Mouse (Mus musculus): ENCODE measurements at regions not wholly inside any gene's neighbourhood (a gene's known extent, or its start where the extent isn't known, plus 50 kb on each side); places are given as distances from the start of the nearest gene placed in this dataset.

DNA sequence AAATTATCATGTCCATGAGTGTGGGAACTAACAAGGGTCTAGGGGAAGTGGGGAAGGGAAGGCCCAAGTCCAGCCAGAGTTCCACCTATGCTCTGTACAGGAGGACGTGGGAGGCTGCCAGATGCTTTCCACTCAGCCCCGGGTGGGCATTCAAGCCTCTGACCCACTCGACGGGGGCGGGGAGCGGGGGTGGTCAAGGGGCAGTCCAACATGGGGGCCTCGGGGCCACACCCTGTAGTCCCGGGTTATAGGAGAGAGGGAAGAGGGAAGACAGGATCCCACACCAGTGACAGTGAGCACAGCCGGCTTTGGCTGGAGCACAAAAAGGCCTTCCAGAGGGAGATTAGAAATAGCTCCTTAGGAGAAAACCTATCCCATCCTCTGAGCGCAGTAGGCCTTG is 283.1 kb upstream of the Ddi1 start:
- no peak for DNase-seq

DNA sequence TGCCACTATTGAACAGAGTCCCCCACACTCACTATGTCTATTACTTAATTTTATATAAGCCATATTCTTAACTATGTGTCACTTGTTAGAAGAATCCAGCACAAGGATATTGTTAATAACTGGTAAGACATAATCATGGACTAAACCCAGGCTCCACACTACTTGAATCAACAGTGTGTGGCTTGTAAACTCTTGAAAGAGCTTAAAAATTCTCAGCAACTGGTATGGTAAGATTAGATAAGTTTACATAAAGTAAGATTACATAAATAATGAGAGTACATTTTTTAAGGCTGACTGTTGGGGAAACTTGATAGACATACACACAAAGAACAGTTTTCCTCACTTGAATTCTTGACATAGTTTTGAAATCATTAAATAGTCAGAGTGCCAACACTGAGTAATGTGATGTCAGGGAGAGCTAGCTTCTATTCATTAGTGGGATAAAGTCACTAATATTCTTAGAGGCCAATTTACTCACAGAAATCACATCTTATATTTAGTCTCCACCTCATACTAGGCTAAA is 270.6 kb upstream of the Ddi1 start:
- DNase-seq: no peak

DNA sequence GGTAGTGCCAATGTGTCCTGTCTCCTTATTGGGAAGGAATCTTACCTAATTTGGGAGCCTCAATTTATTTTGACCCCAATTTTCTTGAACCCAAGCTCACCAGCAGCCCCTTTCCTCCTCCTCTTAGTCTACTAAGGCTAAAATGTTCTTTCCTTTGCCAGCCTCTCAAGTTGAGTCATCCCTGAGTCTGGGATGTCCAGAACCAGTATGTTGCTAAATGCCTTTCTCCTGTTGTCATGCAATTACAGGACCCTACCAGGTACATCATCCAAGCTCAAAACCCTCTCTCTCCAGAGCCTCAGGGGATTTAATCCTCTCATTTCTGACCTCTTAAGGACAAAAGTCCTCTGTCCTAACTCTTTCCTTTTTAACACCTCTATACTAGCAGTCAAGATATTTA is 259.2 kb upstream of the Ddi1 start:
- no peak for DNase-seq

DNA sequence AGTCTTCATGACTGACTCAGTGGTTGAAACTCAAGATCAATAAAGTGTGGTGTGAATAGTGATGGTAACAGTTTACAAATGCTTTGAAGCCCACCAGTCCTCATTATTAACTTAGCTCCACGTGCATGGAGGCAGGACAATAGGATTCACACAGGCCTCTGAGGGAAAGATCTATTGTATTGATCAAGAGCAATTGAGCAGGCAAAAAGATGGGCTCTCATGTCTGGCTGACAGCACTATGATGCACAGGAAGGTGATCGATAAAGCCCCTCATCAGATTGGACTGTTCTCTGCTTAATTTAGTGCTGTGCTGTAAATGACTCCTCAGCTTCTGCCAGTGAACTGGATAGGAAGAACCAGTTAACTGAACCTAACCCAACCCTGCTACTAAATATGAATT is 247.5 kb upstream of the Ddi1 start:
- no peak for DNase-seq

DNA sequence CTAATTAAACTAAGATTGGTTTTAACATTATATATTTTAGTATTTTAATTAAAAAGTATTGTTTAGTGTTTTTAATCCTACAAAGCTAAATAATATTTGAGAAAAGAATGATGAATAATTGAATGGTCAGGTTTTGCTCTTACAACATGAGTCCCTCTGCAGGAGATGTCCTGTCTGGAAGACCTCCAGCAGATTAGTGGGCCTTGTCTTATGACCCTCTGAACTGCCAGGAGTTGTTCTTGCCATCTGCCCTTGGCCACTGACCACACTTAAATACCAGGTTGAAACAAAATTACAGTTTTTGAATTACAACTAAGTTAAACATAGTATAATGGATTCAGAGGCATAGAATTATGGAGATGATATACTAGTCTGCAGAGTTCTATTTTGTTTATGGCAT is 228.1 kb upstream of the Ddi1 start:
- no peak for DNase-seq

DNA sequence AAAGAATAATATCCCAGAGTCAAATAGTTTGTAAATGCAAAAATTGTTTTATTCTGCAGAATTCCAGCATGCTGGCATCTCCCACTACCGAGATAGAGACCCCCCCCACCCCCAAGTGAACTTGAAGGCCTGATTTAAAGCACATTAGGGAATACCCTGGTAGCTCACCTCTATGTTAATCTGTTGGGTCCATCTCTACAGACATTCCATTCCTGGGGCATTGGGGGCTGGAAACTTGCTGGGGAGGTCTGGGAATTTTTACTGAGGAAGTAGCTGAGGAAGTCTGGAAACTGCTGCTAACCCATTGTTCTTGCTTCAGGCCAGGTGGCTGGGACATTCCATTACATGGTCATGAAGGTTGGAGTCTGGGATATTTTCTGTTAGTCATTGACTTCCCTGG is 210.8 kb upstream of the Ddi1 start:
- no peak for DNase-seq

DNA sequence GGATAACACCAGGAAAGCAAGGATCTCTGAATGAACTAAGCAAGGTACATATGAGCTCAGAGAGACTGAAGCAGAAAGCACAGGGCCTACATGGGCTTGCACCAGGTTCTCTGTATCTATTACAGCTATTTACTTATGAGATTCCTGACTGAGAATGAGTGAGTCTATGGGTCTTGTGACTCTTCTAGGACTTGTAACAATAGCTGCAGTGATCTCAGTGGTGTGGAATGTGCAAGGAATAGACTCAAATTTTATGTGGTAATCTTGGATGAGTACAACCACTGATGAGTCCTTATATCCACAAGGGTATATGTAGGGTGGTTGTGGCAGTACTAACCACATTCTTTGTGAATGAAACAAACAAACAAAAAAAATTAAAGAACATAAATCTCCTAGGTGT is 184.9 kb upstream of the Ddi1 start:
- DNase-seq: no peak

DNA sequence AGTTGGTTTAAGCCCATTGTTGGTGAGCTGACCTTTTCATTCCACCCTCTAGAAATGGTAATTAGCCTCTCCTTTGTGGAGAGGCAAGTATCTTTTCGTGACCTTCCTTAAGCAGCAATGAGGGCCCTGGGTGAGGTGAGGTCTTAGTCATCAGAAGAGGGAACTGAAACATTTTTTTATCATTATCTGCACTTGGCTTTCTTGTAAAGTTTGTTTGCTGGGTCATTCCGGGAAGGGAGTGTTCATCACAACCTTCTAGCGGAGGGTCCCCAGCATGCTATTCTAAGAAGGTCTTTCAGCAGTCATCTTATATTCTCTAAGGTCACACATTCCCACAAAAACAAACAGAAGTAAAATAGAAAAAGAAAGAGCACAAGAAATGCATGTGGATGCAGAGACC is 165.6 kb upstream of the Ddi1 start:
- DNase-seq: no peak

DNA sequence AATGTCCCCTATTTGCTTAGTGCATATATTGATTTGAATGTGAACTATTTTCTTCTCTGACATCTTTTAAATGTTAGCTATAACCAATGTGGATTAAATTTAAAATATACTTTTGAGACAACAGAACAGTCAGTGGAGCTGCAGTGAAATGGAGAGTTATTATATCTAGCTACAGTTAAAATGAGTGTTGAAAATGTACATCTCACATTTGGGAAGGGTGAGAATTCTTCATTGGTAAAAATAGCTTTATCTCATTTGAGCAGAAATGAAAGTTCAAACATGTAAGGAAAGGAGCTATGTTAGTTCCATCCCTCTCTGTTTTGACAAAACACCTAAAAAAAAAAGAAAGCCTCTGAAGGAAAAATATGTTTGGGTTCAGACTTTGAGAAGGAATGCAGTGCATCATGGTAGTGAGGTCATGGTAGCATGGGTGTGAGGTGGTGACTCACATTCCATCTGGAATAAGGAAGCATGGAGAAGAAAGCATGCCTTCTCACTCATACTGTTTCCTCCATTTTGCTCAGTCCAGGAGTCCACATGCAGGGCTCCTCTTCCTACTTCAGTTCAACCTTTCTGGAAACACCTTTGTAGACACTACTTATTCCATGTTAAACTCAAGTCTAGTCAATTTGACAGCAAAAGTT is 164.3 kb upstream of the Ddi1 start:
- no peak for DNase-seq

DNA sequence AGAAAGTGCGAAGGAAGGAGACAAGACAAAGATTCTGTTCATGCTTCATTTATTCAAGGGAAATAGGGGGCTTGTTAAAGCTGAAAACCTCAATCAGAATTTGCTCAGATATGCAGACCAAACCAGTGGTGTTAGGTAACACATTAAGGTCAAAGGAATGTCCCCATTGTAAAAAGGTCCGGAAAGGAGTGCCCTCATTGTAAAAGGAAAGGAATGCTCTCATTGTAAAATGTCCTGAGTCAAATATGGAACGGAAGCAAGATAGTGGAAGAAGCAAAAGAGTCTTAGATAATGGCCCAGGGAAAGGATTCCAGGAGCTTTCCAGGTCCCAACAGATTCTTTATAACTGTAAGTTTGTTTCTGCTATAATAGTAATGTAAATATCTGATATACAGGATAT is 161.2 kb upstream of the Ddi1 start:
- DNase-seq: peak; percentile 13

DNA sequence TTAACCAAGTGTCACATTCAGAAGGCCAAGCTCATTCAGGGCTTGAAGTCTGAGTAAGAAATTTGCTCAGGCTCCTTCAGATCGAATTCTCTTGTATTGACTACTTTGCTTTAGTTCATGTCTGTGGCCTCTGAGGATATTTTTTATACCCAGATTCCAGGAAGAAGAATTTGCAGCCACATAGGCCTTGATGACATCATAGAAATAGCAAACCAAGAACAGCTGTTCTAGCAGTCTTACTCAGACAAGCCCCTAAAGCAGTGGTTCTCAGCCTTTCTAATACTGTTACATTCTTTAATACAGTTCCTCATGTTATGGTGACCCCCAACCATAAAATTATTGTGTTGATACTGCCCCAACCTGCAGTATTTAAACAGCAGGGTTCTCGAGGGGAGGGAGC is 160.8 kb upstream of the Ddi1 start:
- no peak for DNase-seq
